Mouse (Mus musculus): ENCODE results near the gene Ap4b1. TPM values are rescaled to one million over a fixed set of nuclear protein-coding genes. Genes with fewer than 3 reads are reported as not detected.

Ap4b1 gene
- polyA plus RNA-seq (2014; fragmentation: Nextera tagmentation; extraction: Ambion mirVana): 25.1 and 28.2 TPM in 2 replicates

DNA sequence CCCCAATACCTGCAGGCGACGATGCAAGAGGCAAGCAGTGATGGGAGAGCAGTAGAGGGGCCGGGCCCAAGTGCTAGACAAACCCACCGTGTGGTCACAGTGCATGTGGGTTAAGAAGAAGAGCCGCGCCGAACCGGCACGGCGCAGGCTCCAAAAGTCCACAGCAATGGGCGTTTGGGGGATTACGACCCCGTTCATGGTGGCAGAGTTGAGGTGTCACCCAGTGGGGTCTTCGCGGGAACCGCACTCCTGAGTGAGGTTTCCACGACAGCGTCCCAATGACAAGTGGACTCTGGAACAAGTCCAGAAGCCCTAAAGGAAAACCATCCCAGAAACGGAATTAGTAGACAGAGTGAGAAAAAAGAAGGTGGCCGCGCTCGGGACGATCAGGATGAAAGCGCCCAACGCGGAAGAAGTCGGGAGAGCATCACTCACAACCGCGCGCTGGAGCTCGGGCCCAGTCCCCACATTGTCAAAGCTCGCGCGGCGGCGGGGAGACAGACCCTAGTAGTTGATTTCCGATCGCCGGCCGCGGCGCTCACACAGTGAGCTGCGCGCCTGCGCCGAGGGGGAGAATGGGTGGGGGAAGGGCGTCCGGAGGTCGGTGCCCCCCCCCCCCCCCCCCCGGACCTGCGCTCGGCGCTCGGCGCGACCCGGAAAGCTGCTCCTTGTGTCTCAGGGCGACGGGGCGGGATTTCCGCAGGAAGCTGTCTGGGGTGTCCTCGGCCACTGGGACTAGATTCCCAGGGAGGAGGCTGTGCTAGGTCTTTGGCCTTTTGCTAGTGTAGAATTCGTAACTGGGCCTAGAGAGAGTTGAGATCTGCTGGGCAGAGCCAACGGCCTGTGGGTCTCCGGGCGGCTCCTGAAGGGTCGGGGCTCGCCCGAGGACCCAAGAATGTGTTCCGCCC lies at the start of gene Ap4b1, which contains the start of the genes Dclre1b and Gm43064:
TSS of gene Ap4b1 (plus strand) at position 630 of the 908 bp plus-strand sequence.
TSS of gene Dclre1b (minus strand) at position 554 of the 908 bp plus-strand sequence.
TSS of gene Gm43064 (plus strand) at position 683 of the 908 bp plus-strand sequence.
- Histone ChIP-seq H3K4me1 (ENCODE audit: control insufficient read depth, insufficient read depth, low read length) (peaks cover 4% of the 10 kb centered on the region; the same call in 1 of the 2 replicates), H3K36me3 (ENCODE audit: control insufficient read depth, insufficient read depth, low read length) (peaks cover 12% of the 10 kb centered on the region; the same call in 1 of the 2 replicates), H3K4me2 (ENCODE audit: low read depth, low read length) (peak within 1 kb of the TSS; percentile 83), H3K27me3 (ENCODE audit: control insufficient read depth, insufficient read depth, low read length) (no peaks in the 10 kb centered on the region), H3K4me3 (ENCODE audit: low read depth, low read length) (peak within 1 kb of the TSS; percentile 73), H3K9ac (replicated peaks; ENCODE audit: low read depth, low read length) (peak within 1 kb of the TSS; percentile 76), H3K27ac (ENCODE audit: low read depth, low read length) (peak within 1 kb of the TSS; percentile 86), H3K9me3 (ENCODE audit: control insufficient read depth, low read length) (no peaks in the 10 kb centered on the region)
- peak; percentile 99 for ATAC-seq (ENCODE audit: low read depth)
- WGBS: under 1% methylated on average over 62 of the region's 70 CpGs

DNA sequence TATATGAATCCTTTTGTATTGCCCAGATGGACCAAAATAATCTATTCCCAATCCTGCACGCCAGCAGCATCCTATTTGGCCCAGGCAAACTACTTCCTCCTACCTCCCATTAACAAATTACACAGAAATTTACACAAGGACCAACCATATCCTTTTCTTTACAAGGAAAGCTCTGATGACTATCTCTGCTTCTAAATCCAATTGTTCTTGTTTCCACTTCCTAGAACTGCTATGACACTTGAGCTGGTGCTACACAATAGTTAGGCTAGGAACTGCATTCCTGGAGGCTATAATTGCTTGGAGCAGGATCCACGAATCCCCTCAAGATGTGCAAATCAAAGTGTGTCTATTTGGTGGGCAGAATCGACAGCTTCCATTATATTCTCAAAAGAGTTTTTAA lies 42.5 kb upstream of the Ap4b1 start:
- Histone ChIP-seq H3K4me2 (ENCODE audit: low read depth, low read length) (no peak overlapping the region), H3K27me3 (ENCODE audit: control insufficient read depth, insufficient read depth, low read length) (no peaks in the 10 kb centered on the region), H3K36me3 (ENCODE audit: control insufficient read depth, insufficient read depth, low read length) (peaks cover 24% of the 10 kb centered on the region), H3K9ac (replicated peaks; ENCODE audit: low read depth, low read length) (no peak overlapping the region), H3K9me3 (ENCODE audit: control insufficient read depth, low read length) (no peaks in the 10 kb centered on the region), H3K4me3 (ENCODE audit: low read depth, low read length) (no peak overlapping the region), H3K27ac (ENCODE audit: low read depth, low read length) (no peak overlapping the region), H3K4me1 (ENCODE audit: control insufficient read depth, insufficient read depth, low read length) (no peaks in the 10 kb centered on the region)
- 58% methylated on average over 3 of the region's 3 CpGs for WGBS
- no peak for ATAC-seq (ENCODE audit: low read depth)

DNA sequence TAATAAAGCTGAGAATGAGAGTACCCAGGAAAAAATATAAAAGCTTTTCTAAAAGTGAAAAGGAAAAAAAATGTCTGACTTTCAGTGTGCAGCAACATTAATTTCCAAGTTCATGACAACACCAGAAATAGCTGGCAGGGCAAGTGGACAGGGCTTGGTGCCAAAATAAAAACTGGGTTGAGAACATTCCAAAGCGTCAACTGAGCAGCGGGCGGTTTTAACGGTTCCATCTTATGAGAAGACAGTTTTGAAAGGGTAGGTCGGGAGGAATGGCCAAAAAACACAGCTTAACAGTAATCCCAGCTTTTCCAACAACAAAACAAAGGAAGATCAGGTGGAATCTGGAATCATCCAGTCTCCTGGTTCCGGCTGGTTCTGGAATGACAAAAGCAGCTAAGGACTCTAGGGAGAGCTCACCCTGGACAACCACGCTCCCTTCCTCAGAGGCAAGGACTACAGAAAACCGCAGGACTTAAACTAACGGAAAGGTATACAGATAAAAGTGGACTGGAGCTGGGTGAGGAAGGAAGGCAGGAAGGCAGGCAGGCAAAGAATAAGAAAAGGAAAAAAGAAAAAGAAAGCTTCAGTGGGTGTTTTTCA lies 37.7 kb upstream of the Ap4b1 start:
- no peaks in the 10 kb centered on the region for H3K9me3 ChIP-seq (ENCODE audit: control insufficient read depth, low read length)
- no peak overlapping the region for H3K27ac ChIP-seq (ENCODE audit: low read depth, low read length)
- H3K9ac ChIP-seq (replicated peaks; ENCODE audit: low read depth, low read length): no peak overlapping the region
- ATAC-seq (ENCODE audit: low read depth): no peak
- no peaks in the 10 kb centered on the region for H3K4me1 ChIP-seq (ENCODE audit: control insufficient read depth, insufficient read depth, low read length)
- H3K4me3 ChIP-seq (ENCODE audit: low read depth, low read length): no peak overlapping the region
- H3K36me3 ChIP-seq (ENCODE audit: control insufficient read depth, insufficient read depth, low read length): peaks cover 7% of the 10 kb centered on the region
- H3K27me3 ChIP-seq (ENCODE audit: control insufficient read depth, insufficient read depth, low read length): no peaks in the 10 kb centered on the region
- WGBS: 77% methylated on average over 9 of the region's 9 CpGs
- no peak overlapping the region for H3K4me2 ChIP-seq (ENCODE audit: low read depth, low read length)

DNA sequence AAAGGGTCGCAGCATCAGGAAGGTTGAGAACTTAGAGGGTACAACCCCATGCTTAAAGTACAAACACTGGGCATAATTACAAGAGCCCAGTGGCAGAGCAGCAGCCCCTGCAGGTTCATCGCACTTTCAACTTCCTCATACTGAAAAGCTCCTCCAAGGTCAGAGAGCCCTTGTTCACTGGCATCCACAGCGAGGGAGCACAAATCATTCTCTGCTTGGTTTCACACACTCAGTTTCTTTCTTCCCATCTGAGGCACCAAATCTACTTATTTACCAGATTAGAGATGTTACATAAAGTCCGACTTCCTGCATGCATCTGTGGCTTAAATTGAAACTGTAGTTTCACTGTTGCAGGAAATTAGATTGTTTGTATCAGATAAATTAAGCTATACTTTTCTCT lies 36.5 kb upstream of the Ap4b1 start:
- Histone ChIP-seq H3K9me3 (ENCODE audit: control insufficient read depth, low read length) (no peaks in the 10 kb centered on the region), H3K27ac (ENCODE audit: low read depth, low read length) (no peak overlapping the region), H3K4me2 (ENCODE audit: low read depth, low read length) (no peak overlapping the region), H3K9ac (replicated peaks; ENCODE audit: low read depth, low read length) (no peak overlapping the region), H3K27me3 (ENCODE audit: control insufficient read depth, insufficient read depth, low read length) (no peaks in the 10 kb centered on the region), H3K4me1 (ENCODE audit: control insufficient read depth, insufficient read depth, low read length) (no peaks in the 10 kb centered on the region), H3K4me3 (ENCODE audit: low read depth, low read length) (no peak overlapping the region), H3K36me3 (ENCODE audit: control insufficient read depth, insufficient read depth, low read length) (peaks cover 18% of the 10 kb centered on the region)
- WGBS: 66% methylated on average over 4 of the region's 4 CpGs
- ATAC-seq (ENCODE audit: low read depth): no peak

DNA sequence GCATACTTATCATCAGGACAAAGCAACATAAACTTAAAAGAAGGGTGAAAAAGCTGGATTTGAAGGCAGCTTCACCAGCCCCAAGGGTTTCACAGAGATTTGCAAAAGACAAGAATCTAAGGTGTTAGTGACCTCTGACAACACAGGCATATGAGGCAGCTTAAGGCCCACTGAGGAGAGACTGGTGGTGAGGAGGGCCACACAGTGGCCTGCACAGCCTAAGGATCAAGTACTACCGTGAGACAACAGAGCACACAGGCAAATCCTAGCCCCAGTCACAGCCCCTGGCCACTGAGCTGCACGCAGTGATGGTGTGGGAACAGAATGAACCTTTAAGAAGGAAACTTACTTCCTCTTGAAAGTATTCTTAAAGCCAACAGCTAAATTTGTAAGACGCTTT lies 35.8 kb upstream of the Ap4b1 start:
- no peak for ATAC-seq (ENCODE audit: low read depth)
- no peaks in the 10 kb centered on the region for H3K27me3 ChIP-seq (ENCODE audit: control insufficient read depth, insufficient read depth, low read length)
- no peak overlapping the region for H3K4me2 ChIP-seq (ENCODE audit: low read depth, low read length)
- no peaks in the 10 kb centered on the region for H3K4me1 ChIP-seq (ENCODE audit: control insufficient read depth, insufficient read depth, low read length)
- H3K9ac ChIP-seq (replicated peaks; ENCODE audit: low read depth, low read length): no peak overlapping the region
- no peaks in the 10 kb centered on the region for H3K9me3 ChIP-seq (ENCODE audit: control insufficient read depth, low read length)
- no peak overlapping the region for H3K4me3 ChIP-seq (ENCODE audit: low read depth, low read length)
- WGBS: 83% methylated on average over 3 of the region's 3 CpGs
- peaks cover 18% of the 10 kb centered on the region for H3K36me3 ChIP-seq (ENCODE audit: control insufficient read depth, insufficient read depth, low read length)
- no peak overlapping the region for H3K27ac ChIP-seq (ENCODE audit: low read depth, low read length)

DNA sequence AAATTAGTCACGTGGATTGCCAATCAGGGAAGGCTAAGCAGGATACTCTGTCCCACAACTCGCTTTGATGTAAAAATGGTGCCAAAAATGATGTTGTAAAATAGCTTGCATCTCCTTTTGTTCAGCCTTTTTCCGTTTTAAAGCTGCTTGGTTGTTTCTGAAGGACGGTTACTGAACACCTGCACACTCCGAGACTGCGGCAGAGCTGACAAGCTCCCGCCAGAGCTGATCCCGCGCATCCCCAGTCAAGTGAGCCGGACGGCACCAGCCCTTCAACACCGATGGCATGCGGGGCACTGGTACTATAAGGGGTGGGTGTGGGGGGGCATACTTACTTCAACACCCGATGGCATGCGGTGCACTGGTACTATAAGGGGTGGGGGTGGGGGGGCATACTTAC lies 35.3 kb upstream of the Ap4b1 start:
- ATAC-seq (ENCODE audit: low read depth): no peak
- no peaks in the 10 kb centered on the region for H3K27me3 ChIP-seq (ENCODE audit: control insufficient read depth, insufficient read depth, low read length)
- H3K4me3 ChIP-seq (ENCODE audit: low read depth, low read length): no peak overlapping the region
- no peak overlapping the region for H3K4me2 ChIP-seq (ENCODE audit: low read depth, low read length)
- 87% methylated on average over 15 of the region's 15 CpGs for WGBS
- peaks cover 16% of the 10 kb centered on the region; the same call in 1 of the 2 replicates for H3K36me3 ChIP-seq (ENCODE audit: control insufficient read depth, insufficient read depth, low read length)
- no peak overlapping the region for H3K27ac ChIP-seq (ENCODE audit: low read depth, low read length)
- no peaks in the 10 kb centered on the region for H3K4me1 ChIP-seq (ENCODE audit: control insufficient read depth, insufficient read depth, low read length)
- H3K9me3 ChIP-seq (ENCODE audit: control insufficient read depth, low read length): no peaks in the 10 kb centered on the region
- H3K9ac ChIP-seq (replicated peaks; ENCODE audit: low read depth, low read length): no peak overlapping the region

DNA sequence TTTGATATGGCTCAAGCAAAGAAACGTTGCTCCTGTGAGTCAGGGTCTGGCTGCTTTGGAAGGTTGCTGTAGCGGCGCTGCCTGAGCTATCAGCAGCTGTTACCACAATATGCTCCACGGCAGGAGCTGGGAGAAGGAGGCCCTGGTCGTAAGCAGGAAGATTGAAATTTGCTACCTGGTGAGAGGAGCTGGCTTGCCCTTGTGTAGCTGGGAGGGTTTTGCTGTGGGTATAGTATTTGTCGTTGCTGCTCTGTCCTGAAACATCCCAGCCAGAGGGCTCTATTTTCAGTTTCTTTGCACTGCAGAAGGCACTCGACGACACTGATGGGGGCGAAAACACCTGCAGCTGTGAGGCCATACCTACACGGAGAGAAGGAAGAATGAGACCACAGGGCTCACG lies 31.4 kb upstream of the Ap4b1 start:
- H3K9me3 ChIP-seq (ENCODE audit: control insufficient read depth, low read length): no peaks in the 10 kb centered on the region
- 89% methylated on average over 11 of the region's 11 CpGs for WGBS
- no peaks in the 10 kb centered on the region for H3K4me1 ChIP-seq (ENCODE audit: control insufficient read depth, insufficient read depth, low read length)
- H3K36me3 ChIP-seq (ENCODE audit: control insufficient read depth, insufficient read depth, low read length): peaks cover 13% of the 10 kb centered on the region; the same call in 1 of the 2 replicates
- H3K4me3 ChIP-seq (ENCODE audit: low read depth, low read length): no peak overlapping the region
- no peak for ATAC-seq (ENCODE audit: low read depth)
- no peak overlapping the region for H3K9ac ChIP-seq (replicated peaks; ENCODE audit: low read depth, low read length)
- H3K4me2 ChIP-seq (ENCODE audit: low read depth, low read length): no peak overlapping the region
- H3K27me3 ChIP-seq (ENCODE audit: control insufficient read depth, insufficient read depth, low read length): no peaks in the 10 kb centered on the region
- no peak overlapping the region for H3K27ac ChIP-seq (ENCODE audit: low read depth, low read length)

DNA sequence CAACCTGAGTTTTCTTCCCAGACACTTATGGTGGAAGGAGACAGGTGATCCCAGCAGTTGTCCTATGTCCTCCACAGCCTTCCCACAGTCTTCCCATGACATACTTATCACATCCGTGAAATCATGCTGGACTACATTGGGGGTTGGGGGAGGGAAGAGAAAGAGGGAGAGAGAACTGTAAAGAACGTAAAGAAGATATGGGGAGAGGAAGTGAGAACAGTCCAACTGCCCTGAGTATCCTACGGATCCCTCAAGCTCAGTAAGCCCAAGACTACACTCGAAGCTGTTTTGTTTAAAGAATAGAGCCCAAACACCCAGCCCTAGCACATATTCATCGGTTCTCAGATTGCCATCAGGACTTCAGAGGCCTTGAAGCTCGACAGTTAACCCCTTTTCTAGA lies 30.7 kb upstream of the Ap4b1 start:
- Histone ChIP-seq H3K4me1 (ENCODE audit: control insufficient read depth, insufficient read depth, low read length) (no peaks in the 10 kb centered on the region), H3K4me2 (ENCODE audit: low read depth, low read length) (no peak overlapping the region), H3K27ac (ENCODE audit: low read depth, low read length) (no peak overlapping the region), H3K9me3 (ENCODE audit: control insufficient read depth, low read length) (no peaks in the 10 kb centered on the region), H3K4me3 (ENCODE audit: low read depth, low read length) (no peak overlapping the region), H3K9ac (replicated peaks; ENCODE audit: low read depth, low read length) (no peak overlapping the region), H3K36me3 (ENCODE audit: control insufficient read depth, insufficient read depth, low read length) (peaks cover 13% of the 10 kb centered on the region; the same call in 1 of the 2 replicates), H3K27me3 (ENCODE audit: control insufficient read depth, insufficient read depth, low read length) (no peaks in the 10 kb centered on the region)
- WGBS: 95% methylated on average over 6 of the region's 6 CpGs
- ATAC-seq (ENCODE audit: low read depth): no peak

DNA sequence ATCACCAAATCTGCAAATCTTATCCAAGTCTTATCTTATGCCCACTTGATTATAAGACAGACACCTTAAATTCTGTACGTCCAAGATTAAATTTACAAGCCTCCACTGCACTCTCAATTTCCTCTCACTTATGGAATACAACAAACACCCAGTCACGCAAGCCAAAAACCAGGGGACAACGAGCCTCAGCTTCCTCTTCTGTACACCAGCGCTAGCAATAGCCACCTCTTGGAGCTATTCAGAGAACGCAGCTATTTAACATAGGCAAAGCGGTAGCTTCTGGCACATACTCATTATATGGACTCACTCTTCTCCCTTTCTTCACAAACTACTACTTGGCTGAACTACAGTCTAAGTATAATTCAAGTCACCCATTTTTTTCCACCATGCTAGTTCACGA lies 30.1 kb upstream of the Ap4b1 start:
- Histone ChIP-seq H3K4me1 (ENCODE audit: control insufficient read depth, insufficient read depth, low read length) (no peaks in the 10 kb centered on the region), H3K27me3 (ENCODE audit: control insufficient read depth, insufficient read depth, low read length) (no peaks in the 10 kb centered on the region), H3K4me2 (ENCODE audit: low read depth, low read length) (no peak overlapping the region), H3K36me3 (ENCODE audit: control insufficient read depth, insufficient read depth, low read length) (peaks cover 13% of the 10 kb centered on the region; the same call in 1 of the 2 replicates), H3K9ac (replicated peaks; ENCODE audit: low read depth, low read length) (no peak overlapping the region), H3K27ac (ENCODE audit: low read depth, low read length) (no peak overlapping the region), H3K4me3 (ENCODE audit: low read depth, low read length) (no peak overlapping the region), H3K9me3 (ENCODE audit: control insufficient read depth, low read length) (no peaks in the 10 kb centered on the region)
- 80% methylated on average over 7 of the region's 7 CpGs for WGBS
- no peak for ATAC-seq (ENCODE audit: low read depth)

Measured in neural tube, embryonic 14.5 days (tissue).